Mouse (Mus musculus): ENCODE measurements around the gene Lce1j. TPM values are rescaled to one million over a fixed set of nuclear protein-coding genes. Genes with fewer than 3 reads are reported as not detected.
"Not testable (repeated sequence)": the region's sequence is repeated elsewhere in the genome, so short reads cannot be mapped to it uniquely, and the experiment has no call there.

Lce1j gene
- not detected in 2 replicates for total RNA-seq (2014; fragmentation: Nextera tagmentation)
- not detected in 2 replicates for total RNA-seq (2017)

DNA sequence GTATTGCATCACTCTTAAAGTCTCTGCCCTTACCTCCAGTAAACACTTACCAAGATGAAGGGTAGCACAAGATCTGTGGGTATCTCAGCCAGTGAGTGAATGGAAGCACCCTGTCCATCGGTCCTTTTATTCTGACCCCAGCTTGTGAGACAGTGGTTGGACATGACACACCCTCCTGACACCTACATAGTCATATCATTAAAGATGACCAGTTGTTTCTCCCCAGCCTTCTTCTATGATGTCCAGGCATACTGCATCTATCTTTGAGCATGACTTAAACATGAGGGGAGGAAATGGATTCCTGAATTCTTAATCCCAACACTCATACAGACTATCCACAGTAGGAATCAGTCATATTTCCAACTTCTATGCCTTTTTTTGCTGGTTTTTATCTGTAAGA is at the start of gene Lce1j:
Gene Lce1j, minus strand, starts transcription at position 101 of the 400 bp plus-strand sequence.
- no peak for ATAC-seq (replicated peaks; ENCODE audit: poor library complexity, severe bottlenecking)

GRCm38 (mm10) chr3:92827108-92827507 is 36.8 kb upstream of the Lce1j start, which contains the start of gene Kprp:
TSS of gene Kprp (minus strand) at chr3:92827247.
- no peak for ATAC-seq (replicated peaks; ENCODE audit: poor library complexity, severe bottlenecking)

- no peak for ATAC-seq (replicated peaks; ENCODE audit: poor library complexity, severe bottlenecking)
Measured at GRCm38 (mm10) chr3:92825808-92826207, 35.5 kb upstream of the Lce1j start.

DNA sequence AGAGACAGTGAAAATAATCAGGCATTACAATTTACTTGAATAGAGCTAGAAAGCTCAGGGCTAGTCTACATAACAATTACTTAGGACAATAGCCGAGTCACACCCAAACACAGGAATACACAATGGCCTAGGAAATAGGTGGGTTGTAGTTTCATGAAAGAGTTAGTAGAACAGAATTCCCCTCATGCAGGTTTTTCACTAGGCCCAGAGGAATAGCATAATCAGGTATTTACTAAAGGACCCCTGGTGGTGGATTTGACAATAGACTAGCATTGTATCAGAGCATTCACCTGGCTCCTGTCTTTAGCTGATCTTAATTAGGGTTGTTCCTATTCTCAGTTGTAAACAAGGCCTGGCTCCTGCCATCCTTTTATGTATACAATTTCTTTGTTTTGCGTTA is 25.7 kb upstream of the Lce1j start:
- ATAC-seq (replicated peaks; ENCODE audit: poor library complexity, severe bottlenecking) = not testable (repeated sequence)

DNA sequence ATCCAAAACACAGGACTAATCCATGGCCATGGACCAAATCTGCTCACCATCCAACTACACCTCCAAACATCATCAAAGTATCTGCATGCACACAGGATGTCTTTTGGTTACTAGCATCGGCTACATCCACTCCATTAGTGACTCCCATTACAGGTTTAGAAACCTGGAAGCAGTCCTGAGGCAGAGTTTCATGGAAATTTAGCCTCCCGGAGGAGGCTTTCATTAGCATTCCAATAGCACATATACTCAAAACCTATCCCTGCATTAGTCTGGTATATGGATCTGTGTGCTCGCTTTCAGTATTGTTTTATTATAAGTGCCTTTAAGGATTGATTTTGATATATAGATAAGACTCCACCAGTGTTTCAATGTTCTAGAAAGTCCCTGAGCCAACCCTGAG is 25.3 kb upstream of the Lce1j start:
- ATAC-seq (replicated peaks; ENCODE audit: poor library complexity, severe bottlenecking) = no peak

GRCm38 (mm10) chr3:92807791-92808190 is 17.5 kb upstream of the Lce1j start, which contains the start of gene Lce1k:
TSS of gene Lce1k (minus strand) at chr3:92807891.
- no peak for ATAC-seq (replicated peaks; ENCODE audit: poor library complexity, severe bottlenecking)

- no peak for ATAC-seq (replicated peaks; ENCODE audit: poor library complexity, severe bottlenecking)
Measured at GRCm38 (mm10) chr3:92778799-92779198, 11.5 kb downstream of the Lce1j start, which contains the start of gene Lce1i. TSS of gene Lce1i (minus strand) at chr3:92778899.

- no peak for ATAC-seq (replicated peaks; ENCODE audit: poor library complexity, severe bottlenecking)
Measured at GRCm38 (mm10) chr3:92771573-92771972, 18.7 kb downstream of the Lce1j start.

DNA sequence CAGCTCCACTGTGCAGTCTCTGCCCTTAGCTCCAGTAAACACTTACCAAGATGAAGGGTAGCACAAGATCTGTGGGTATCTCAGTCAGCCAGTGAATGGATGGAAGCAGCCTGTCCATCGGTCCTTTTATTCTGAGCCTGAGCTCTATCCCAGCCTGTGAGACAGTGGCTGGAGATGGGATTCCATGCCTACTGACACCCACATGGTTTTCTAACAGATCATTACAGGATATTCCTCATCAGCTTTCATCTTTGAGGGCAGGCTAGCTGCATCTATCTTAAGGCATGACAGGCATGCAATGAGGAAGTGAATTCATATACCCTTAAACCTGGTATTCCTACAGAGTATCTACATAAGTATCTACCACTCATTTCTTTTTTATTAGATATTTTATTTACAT is 25.3 kb downstream of the Lce1j start, which contains the start of gene Lce1h:
Gene Lce1h, minus strand, starts transcription at position 101 of the 400 bp plus-strand sequence.
- no peak for ATAC-seq (replicated peaks; ENCODE audit: poor library complexity, severe bottlenecking)

- no peak for ATAC-seq (replicated peaks; ENCODE audit: poor library complexity, severe bottlenecking)
Measured at GRCm38 (mm10) chr3:92753197-92753596, 37.1 kb downstream of the Lce1j start.

DNA sequence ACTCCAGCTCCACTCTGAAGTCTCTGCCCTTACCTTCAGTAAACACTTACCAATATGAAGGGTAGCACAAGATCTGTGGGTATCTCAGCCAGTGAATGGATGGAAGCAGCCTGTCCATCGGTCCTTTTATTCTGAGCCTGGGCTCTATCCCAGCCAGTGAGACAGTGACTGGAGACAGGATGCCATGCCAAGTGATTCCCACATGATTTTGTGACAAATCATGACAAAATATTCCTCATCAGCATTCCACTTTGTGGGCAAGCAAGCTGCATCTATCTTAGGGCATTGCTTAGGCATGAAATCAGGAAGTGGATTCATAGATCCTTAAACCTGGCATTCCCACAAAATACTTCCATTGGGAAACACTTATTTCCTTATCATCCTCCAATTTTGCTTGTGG is 38.1 kb downstream of the Lce1j start, which contains the start of gene Lce1g:
Gene Lce1g, minus strand, starts transcription at position 101 of the 400 bp plus-strand sequence.
- no peak for ATAC-seq (replicated peaks; ENCODE audit: poor library complexity, severe bottlenecking)

GRCm38 (mm10) chr3:92738996-92739395 is 51.3 kb downstream of the Lce1j start, which contains the start of gene Gm38119:
TSS of gene Gm38119 (minus strand) at chr3:92739096.
- ATAC-seq (replicated peaks; ENCODE audit: poor library complexity, severe bottlenecking) = no peak

Other genes starting within 250 kb of the Lce1j start
- gene Ivl, start 216.8 kb downstream of the Lce1j start, total RNA-seq (2014; fragmentation: Nextera tagmentation) = not detected in 2 replicates
- not detected in 2 replicates for gene Ivl, start 216.8 kb downstream of the Lce1j start, total RNA-seq (2017)
- not detected in 2 replicates for gene Smcp, start 201.5 kb downstream of the Lce1j start, total RNA-seq (2014; fragmentation: Nextera tagmentation)
- not detected in 2 replicates for gene Smcp, start 201.5 kb downstream of the Lce1j start, total RNA-seq (2017)
- gene 2210017I01Rik, start 183.0 kb downstream of the Lce1j start, total RNA-seq (2014; fragmentation: Nextera tagmentation) = not detected in 2 replicates
- not detected in 2 replicates for gene 2210017I01Rik, start 183.0 kb downstream of the Lce1j start, total RNA-seq (2017)
- not detected in 2 replicates for gene Lce6a, start 168.9 kb downstream of the Lce1j start, total RNA-seq (2014; fragmentation: Nextera tagmentation)
- not detected in 2 replicates for gene Lce6a, start 168.9 kb downstream of the Lce1j start, total RNA-seq (2017)
- gene Lce1a1, start 142.2 kb downstream of the Lce1j start, total RNA-seq (2014; fragmentation: Nextera tagmentation) = not detected in 2 replicates
- not detected in 2 replicates for gene Lce1a1, start 142.2 kb downstream of the Lce1j start, total RNA-seq (2017)
- gene Lce1b, start 133.6 kb downstream of the Lce1j start, total RNA-seq (2014; fragmentation: Nextera tagmentation) = not detected in 2 replicates
- not detected in 2 replicates for gene Lce1b, start 133.6 kb downstream of the Lce1j start, total RNA-seq (2017)
- gene Lce1a2, start 120.2 kb downstream of the Lce1j start, total RNA-seq (2014; fragmentation: Nextera tagmentation) = not detected in 2 replicates
- gene Lce1a2, start 120.2 kb downstream of the Lce1j start, total RNA-seq (2017) = not detected in 2 replicates
- not detected in 2 replicates for gene Lce1c, start 111.3 kb downstream of the Lce1j start, total RNA-seq (2014; fragmentation: Nextera tagmentation)
- gene Lce1c, start 111.3 kb downstream of the Lce1j start, total RNA-seq (2017) = not detected in 2 replicates
- gene Lce1d, start 103.3 kb downstream of the Lce1j start, total RNA-seq (2014; fragmentation: Nextera tagmentation) = not detected in 2 replicates
- gene Lce1d, start 103.3 kb downstream of the Lce1j start, total RNA-seq (2017) = not detected in 2 replicates
- not detected in 2 replicates for gene Lce1e, start 81.4 kb downstream of the Lce1j start, total RNA-seq (2014; fragmentation: Nextera tagmentation)
- not detected in 2 replicates for gene Lce1e, start 81.4 kb downstream of the Lce1j start, total RNA-seq (2017)
- gene Lce1f, start 70.2 kb downstream of the Lce1j start, total RNA-seq (2014; fragmentation: Nextera tagmentation) = not detected in 2 replicates
- gene Lce1f, start 70.2 kb downstream of the Lce1j start, total RNA-seq (2017) = not detected in 2 replicates
- not detected in 2 replicates for gene Gm38119, start 51.4 kb downstream of the Lce1j start, total RNA-seq (2014; fragmentation: Nextera tagmentation)
- gene Gm38119, start 51.4 kb downstream of the Lce1j start, total RNA-seq (2017) = not detected in 2 replicates
- gene Lce1g, start 38.2 kb downstream of the Lce1j start, total RNA-seq (2014; fragmentation: Nextera tagmentation) = not detected in 2 replicates
- gene Lce1g, start 38.2 kb downstream of the Lce1j start, total RNA-seq (2017) = not detected in 2 replicates
- gene Lce1h, start 25.4 kb downstream of the Lce1j start, total RNA-seq (2014; fragmentation: Nextera tagmentation) = not detected in 2 replicates
- gene Lce1h, start 25.4 kb downstream of the Lce1j start, total RNA-seq (2017) = not detected in 2 replicates
- not detected in 2 replicates for gene Lce1i, start 11.6 kb downstream of the Lce1j start, total RNA-seq (2014; fragmentation: Nextera tagmentation)
- not detected in 2 replicates for gene Lce1i, start 11.6 kb downstream of the Lce1j start, total RNA-seq (2017)
- gene Lce1k, start 17.4 kb upstream of the Lce1j start, total RNA-seq (2014; fragmentation: Nextera tagmentation) = not detected in 2 replicates
- gene Lce1k, start 17.4 kb upstream of the Lce1j start, total RNA-seq (2017) = not detected in 2 replicates
- gene Kprp, start 36.7 kb upstream of the Lce1j start, total RNA-seq (2014; fragmentation: Nextera tagmentation) = not detected in 2 replicates
- not detected in 2 replicates for gene Kprp, start 36.7 kb upstream of the Lce1j start, total RNA-seq (2017)
- not detected in 2 replicates for gene Lce1l, start 60.8 kb upstream of the Lce1j start, total RNA-seq (2014; fragmentation: Nextera tagmentation)
- gene Lce1l, start 60.8 kb upstream of the Lce1j start, total RNA-seq (2017) = not detected in 2 replicates
- gene 2310050C09Rik, start 79.7 kb upstream of the Lce1j start, total RNA-seq (2014; fragmentation: Nextera tagmentation) = not detected in 2 replicates
- not detected in 2 replicates for gene 2310050C09Rik, start 79.7 kb upstream of the Lce1j start, total RNA-seq (2017)
- not detected in 2 replicates for gene Lce3a, start 135.7 kb upstream of the Lce1j start, total RNA-seq (2014; fragmentation: Nextera tagmentation)
- not detected in 2 replicates for gene Lce3a, start 135.7 kb upstream of the Lce1j start, total RNA-seq (2017)
- gene Lce3b, start 142.5 kb upstream of the Lce1j start, total RNA-seq (2014; fragmentation: Nextera tagmentation) = not detected in 2 replicates
- gene Lce3b, start 142.5 kb upstream of the Lce1j start, total RNA-seq (2017) = not detected in 2 replicates
- gene Lce3c, start 154.0 kb upstream of the Lce1j start, total RNA-seq (2014; fragmentation: Nextera tagmentation) = not detected in 2 replicates
- not detected in 2 replicates for gene Lce3c, start 154.0 kb upstream of the Lce1j start, total RNA-seq (2017)
- gene Lce3d, start 166.9 kb upstream of the Lce1j start, total RNA-seq (2014; fragmentation: Nextera tagmentation) = not detected in 2 replicates
- gene Lce3d, start 166.9 kb upstream of the Lce1j start, total RNA-seq (2017) = not detected in 2 replicates
- not detected in 2 replicates for gene Lce3e, start 176.5 kb upstream of the Lce1j start, total RNA-seq (2014; fragmentation: Nextera tagmentation)
- not detected in 2 replicates for gene Lce3e, start 176.5 kb upstream of the Lce1j start, total RNA-seq (2017)
- not detected in 2 replicates for gene Lce3f, start 201.7 kb upstream of the Lce1j start, total RNA-seq (2014; fragmentation: Nextera tagmentation)
- gene Lce3f, start 201.7 kb upstream of the Lce1j start, total RNA-seq (2017) = not detected in 2 replicates
- not detected in 2 replicates for gene Crct1, start 225.2 kb upstream of the Lce1j start, total RNA-seq (2014; fragmentation: Nextera tagmentation)
- gene Crct1, start 225.2 kb upstream of the Lce1j start, total RNA-seq (2017) = not detected in 2 replicates
- not detected in 2 replicates for gene Lce1m, start 228.5 kb upstream of the Lce1j start, total RNA-seq (2014; fragmentation: Nextera tagmentation)
- not detected in 2 replicates for gene Lce1m, start 228.5 kb upstream of the Lce1j start, total RNA-seq (2017)